Mouse (Mus musculus) heart, embryonic 12.5 days (tissue): Measurements from ENCODE around the gene Ajm1. TPM values are rescaled to one million over a fixed set of nuclear protein-coding genes. Genes with fewer than 3 reads are reported as not detected.
A peak's percentile ranks its signal among the peaks of the same experiment; 100 is the strongest.
"Not testable (repeated sequence)": the region's sequence is repeated elsewhere in the genome, so short reads cannot be mapped to it uniquely, and the experiment has no call there.

Experiments
- ATAC-seq: fragments of 200-750 bp; cut with Nextera tagmentation; 2 replicates; pipeline ENCODE4 v1.8.0; 2017; ENCODE audit warnings: moderate TSS enrichment, moderate library complexity; ENCODE audit not compliant: insufficient number of reproducible peaks, low FRiP score
- H3K27ac ChIP-seq: fragments of 300-500 bp; sonication (generic); 2 replicates; pipeline ENCODE4 v1.5.1; 2016; ENCODE audit warnings: mild to moderate bottlenecking, moderate library complexity; ENCODE audit not compliant: poor library complexity, severe bottlenecking
- H3K27me3 ChIP-seq: fragments of 300-500 bp; sonication (generic); replicated peaks from 2 replicates; pipeline ENCODE4 v1.6.1; 2016; ENCODE audit warnings: mild to moderate bottlenecking, moderate library complexity
- H3K36me3 ChIP-seq: fragments of 300-500 bp; sonication (generic); 2 replicates; pipeline ENCODE4 v1.6.1; 2016; ENCODE audit warnings: mild to moderate bottlenecking, moderate library complexity
- H3K4me1 ChIP-seq: fragments of 300-500 bp; sonication (generic); replicated peaks from 2 replicates; pipeline ENCODE4 v1.6.1; 2016; ENCODE audit warnings: mild to moderate bottlenecking
- H3K4me2 ChIP-seq: fragments of 300-500 bp; sonication (generic); 2 replicates; pipeline ENCODE4 v1.6.1; 2016; ENCODE audit warnings: mild to moderate bottlenecking, moderate library complexity
- H3K4me3 ChIP-seq: fragments of 300-500 bp; sonication (generic); 2 replicates; pipeline ENCODE4 v1.5.1; 2016; ENCODE audit warnings: mild to moderate bottlenecking
- H3K9ac ChIP-seq: fragments of 300-500 bp; sonication (generic); 2 replicates; pipeline ENCODE4 v1.6.1; 2016; ENCODE audit warnings: mild to moderate bottlenecking, moderate library complexity
- H3K9me3 ChIP-seq: fragments of 300-500 bp; sonication (generic); replicated peaks from 2 replicates; pipeline ENCODE4 v1.6.1; 2016; ENCODE audit warnings: mild to moderate bottlenecking, moderate library complexity
- WGBS: fragments of 180-500 bp; shearing (Covaris S2); methylation state at CpG from one replicate; pipeline ENCODE4 v1.1.7; 2016; 5-methylcytosine and 5-hydroxymethylcytosine counted together
- polyA plus RNA-seq: library from polyadenylated mRNA; unstranded; fragments of >200 nt; fragmentation: Nextera tagmentation; extraction: Ambion mirVana; gene quantifications from 2 replicates; pipeline ENCODE4 v1.2.1, GENCODE M21; 2016

Gene Ajm1
- polyA plus RNA-seq, 1 experiment from 2014 or later: 0.46 TPM

DNA sequence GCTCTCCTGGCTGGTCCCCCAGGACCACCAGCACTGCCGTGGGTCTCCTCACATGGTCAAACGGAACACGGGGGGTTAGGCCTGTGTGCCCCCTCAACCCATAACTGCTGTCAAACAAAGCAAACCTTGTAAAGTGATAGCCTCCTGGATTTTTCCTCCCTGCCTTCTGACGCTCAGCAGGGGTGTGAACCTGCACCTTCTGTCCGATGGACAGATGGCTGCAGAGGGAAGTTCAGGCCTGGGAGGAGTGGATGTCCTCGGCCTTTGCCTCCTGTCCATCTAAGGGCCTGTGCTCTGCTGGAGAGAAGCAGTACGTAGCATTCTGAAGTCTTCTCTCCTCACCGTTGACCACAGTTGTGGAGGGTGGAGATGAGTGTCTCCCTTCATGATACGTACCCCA is 19.6 kb downstream of the Ajm1 start:
- 78% methylated on average over 9 of the region's 9 CpGs for WGBS
- no peak for ATAC-seq

DNA sequence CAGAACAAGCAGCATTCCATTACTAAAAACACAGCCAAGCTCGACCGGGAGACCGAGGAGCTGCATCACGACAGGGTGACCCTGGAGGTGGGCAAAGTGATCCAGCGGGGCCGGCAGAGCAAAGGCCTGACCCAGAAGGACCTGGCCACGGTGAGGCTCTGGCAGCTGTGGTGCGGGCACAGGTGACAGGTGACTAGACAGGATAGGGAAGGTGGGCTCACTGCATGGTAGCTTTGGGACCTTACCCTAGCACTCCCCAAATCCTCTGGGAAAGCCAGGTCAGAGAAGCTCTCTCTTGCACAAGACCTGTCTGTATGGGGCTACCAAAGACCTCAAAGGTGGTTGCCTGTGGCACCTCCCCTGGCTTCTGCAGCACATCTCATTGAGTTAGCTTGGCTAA is 21.0 kb downstream of the Ajm1 start:
- no peak overlapping the region for H3K27ac ChIP-seq
- no peak overlapping the region for H3K9ac ChIP-seq
- H3K4me3 ChIP-seq: no peak overlapping the region
- ATAC-seq: no peak
- no peaks in the 10 kb centered on the region for H3K27me3 ChIP-seq
- WGBS: 87% methylated on average over 8 of the region's 8 CpGs
- H3K36me3 ChIP-seq: peaks cover 57% of the 10 kb centered on the region
- H3K4me2 ChIP-seq: no peak overlapping the region
- peaks cover 17% of the 10 kb centered on the region for H3K4me1 ChIP-seq
- H3K9me3 ChIP-seq: no peaks in the 10 kb centered on the region

More for the DNA sequence above, 19.6 kb downstream of the Ajm1 start:
- Histone ChIP-seq H3K27ac (no peak overlapping the region), H3K36me3 (peaks cover 68% of the 10 kb centered on the region), H3K27me3 (no peaks in the 10 kb centered on the region), H3K4me1 (peaks cover 13% of the 10 kb centered on the region), H3K9me3 (no peaks in the 10 kb centered on the region), H3K9ac (no peak overlapping the region), H3K4me3 (no peak overlapping the region), H3K4me2 (no peak overlapping the region)

DNA sequence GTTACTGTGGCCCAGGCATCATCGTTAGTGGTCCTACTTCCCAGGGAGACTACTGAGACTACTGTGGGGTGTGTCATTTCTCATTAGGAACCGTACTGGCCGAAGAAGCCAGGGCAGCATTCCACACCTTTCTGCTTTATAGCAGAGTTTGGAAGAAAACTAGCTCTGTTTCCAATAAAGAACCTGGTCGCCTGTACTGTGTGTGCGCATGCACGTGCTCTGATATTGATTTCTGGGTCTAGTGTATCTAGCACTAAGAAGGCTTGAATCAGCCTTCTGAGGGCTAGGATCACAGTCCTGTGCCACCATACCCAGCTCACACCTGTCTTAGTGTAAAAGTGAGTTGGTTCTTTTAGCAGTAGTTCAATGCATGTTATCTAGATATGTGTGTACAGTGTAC is 22.8 kb downstream of the Ajm1 start:
- peak overlapping the region; percentile 100 for H3K4me3 ChIP-seq
- H3K4me2 ChIP-seq: peak overlapping the region; percentile 98
- H3K4me1 ChIP-seq: peaks cover 17% of the 10 kb centered on the region
- peak overlapping the region; percentile 99 for H3K9ac ChIP-seq
- H3K27ac ChIP-seq: no peak overlapping the region
- H3K36me3 ChIP-seq: peaks cover 40% of the 10 kb centered on the region
- H3K27me3 ChIP-seq: no peaks in the 10 kb centered on the region
- no peak for ATAC-seq
- WGBS: 70% methylated on average over 6 of the region's 6 CpGs
- H3K9me3 ChIP-seq: no peaks in the 10 kb centered on the region

DNA sequence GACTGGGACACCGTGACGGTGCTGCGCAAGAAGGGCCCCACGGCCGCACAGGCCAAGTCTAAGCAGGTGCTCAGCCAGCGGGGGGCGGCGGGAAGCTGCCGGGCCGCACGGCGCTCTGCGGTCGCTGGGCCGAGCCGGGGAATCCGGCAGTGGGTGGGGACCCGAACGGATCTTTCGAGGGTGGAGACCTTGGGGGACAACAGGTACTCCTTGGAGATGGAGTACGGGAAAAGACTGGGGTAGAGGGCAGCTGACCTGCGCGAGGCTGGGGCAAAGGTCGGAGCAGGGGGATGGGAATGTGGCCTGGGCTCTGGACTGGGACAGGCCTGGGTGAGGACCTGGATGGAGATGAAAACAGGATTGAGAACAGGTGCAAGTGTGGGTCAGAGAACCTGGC is 23.6 kb downstream of the Ajm1 start:
- Histone ChIP-seq H3K36me3 (peaks cover 31% of the 10 kb centered on the region), H3K27me3 (no peaks in the 10 kb centered on the region), H3K27ac (peak overlapping the region; percentile 80), H3K9ac (peak overlapping the region; percentile 99), H3K4me3 (peak overlapping the region; percentile 100), H3K4me2 (peak overlapping the region; percentile 98), H3K9me3 (no peaks in the 10 kb centered on the region), H3K4me1 (peaks cover 17% of the 10 kb centered on the region)
- 0% methylated on average over 24 of the region's 24 CpGs for WGBS
- peak; percentile 35; the same call in 1 of the 2 replicates for ATAC-seq

DNA sequence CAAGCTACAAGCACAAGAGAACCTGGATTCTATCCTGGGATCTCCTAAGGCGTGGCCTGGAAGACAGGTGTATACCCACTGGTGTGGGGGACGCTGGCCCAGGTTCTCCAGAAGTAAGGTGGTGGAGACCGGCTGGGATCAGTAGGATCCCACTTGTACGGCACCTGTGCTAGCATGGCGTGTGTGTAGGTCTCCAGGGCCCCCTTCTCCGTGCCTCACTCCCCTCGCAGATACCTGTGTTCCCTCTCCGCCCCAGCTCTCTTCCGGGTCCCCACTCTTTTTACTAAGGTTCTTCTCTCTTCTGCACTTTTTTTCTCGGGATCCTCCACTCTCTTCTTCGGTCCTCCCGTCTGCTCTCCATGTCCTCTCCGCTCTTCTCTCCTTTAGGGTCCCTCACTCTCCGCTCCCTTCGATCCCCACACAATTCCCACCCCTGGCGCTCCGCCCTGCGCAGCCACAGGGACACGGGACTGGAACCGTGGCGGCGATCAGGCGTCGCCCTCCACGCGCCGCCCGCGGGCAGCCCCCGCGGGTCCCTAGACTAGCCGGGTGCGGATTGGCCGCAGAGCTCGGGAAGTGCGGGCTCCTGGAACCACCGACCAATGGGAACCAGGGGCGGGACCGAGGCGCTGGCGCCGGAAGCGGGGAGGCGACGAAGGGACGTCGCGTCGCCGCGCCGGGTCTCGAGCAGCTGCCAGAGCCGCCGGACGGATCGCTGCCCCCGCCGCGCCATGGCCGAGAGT is 24.2 kb downstream of the Ajm1 start, which contains the start of gene Edf1:
Gene Edf1, plus strand, starts transcription at position 627 of the 743 bp plus-strand sequence.
- WGBS: under 1% methylated on average over 61 of the region's 61 CpGs
- peaks cover 26% of the 10 kb centered on the region for H3K36me3 ChIP-seq
- peak within 1 kb of the TSS; percentile 100 for H3K4me3 ChIP-seq
- H3K27me3 ChIP-seq: no peaks in the 10 kb centered on the region
- H3K27ac ChIP-seq: peak within 1 kb of the TSS; percentile 80
- H3K4me2 ChIP-seq: peak within 1 kb of the TSS; percentile 98
- peaks cover 17% of the 10 kb centered on the region for H3K4me1 ChIP-seq
- ATAC-seq: peak; percentile 98
- H3K9ac ChIP-seq: peak within 1 kb of the TSS; percentile 99
- no peaks in the 10 kb centered on the region for H3K9me3 ChIP-seq

DNA sequence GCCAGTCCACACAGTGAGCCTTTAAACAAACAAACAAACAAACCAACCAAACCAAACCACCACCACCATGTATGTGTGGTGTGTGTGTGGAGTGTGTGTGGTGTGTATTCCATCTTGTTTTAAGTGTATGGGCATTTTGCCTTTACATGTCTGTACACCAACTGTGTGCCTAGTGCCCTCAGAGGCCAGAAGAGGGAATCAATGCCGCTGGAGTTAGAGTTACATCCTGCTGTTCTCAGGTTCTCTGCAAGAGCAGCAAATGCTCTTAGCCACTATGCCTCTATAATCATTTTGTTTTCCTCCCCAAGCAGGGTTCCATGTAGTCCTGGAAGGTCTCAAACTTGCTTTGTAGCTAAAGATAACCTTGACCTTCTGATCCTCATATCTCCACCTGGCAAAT is 25.3 kb downstream of the Ajm1 start:
- H3K4me1 ChIP-seq: peaks cover 17% of the 10 kb centered on the region
- H3K4me3 ChIP-seq: no peak overlapping the region
- H3K4me2 ChIP-seq: no peak overlapping the region
- no peak overlapping the region for H3K27ac ChIP-seq
- no peak for ATAC-seq
- H3K27me3 ChIP-seq: no peaks in the 10 kb centered on the region
- H3K9ac ChIP-seq: no peak overlapping the region
- no peaks in the 10 kb centered on the region for H3K9me3 ChIP-seq
- peaks cover 15% of the 10 kb centered on the region for H3K36me3 ChIP-seq
- WGBS: 38% methylated on average over 1 of the region's 1 CpGs

DNA sequence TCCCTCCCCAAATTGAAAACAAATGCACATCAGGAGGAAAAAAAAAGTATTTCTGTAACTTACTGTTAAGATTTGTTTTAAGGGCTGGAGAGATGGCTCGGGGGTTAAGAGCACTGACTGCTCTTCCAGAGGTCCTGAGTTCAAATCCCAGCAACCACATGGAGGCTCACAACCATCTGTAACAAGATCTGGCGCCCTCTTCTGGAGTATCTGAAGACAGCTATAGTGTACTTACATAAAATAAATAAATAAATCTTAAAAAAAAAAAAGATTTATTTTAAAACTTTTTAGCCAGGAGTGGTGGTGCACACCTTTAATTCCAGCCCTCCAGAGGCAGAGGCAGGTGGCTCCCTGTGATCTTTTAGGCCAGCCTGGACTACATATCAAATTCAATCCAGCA is 26.1 kb downstream of the Ajm1 start:
- not testable (repeated sequence) for H3K36me3 ChIP-seq, H3K4me2 ChIP-seq, H3K9ac ChIP-seq, H3K27ac ChIP-seq, H3K4me3 ChIP-seq, H3K27me3 ChIP-seq, H3K9me3 ChIP-seq, ATAC-seq
- WGBS: 40% methylated on average over 2 of the region's 2 CpGs
- peaks cover 17% of the 10 kb centered on the region for H3K4me1 ChIP-seq

DNA sequence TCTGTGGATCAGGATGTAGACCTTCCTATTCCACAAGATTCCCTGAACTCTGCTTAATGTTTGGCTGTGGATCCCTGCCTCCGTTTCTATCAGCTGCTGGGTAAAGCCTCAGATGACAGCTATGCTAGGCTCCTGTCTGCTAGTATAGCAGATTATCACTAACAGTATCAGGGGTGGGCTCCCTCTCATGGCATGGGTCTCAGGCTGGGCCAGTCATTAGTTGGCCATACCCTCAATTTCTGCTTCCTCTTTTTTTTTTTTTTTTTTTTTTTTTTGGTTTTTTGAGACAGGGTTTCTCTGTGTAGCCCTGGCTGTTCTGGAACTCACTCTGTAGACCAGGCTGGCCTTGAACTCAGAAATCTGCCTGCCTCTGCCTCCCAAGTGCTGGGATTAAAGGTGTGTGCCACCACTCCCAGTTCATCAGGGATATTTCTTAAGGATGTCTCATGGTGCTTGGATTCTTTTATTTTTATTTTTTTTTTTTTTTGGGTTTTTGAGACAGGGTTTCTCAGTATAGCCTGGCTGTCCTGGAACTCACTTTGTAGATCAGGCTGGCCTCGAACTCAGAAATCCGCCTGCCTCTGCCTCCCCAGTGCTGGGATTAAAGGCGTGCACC is 28.3 kb downstream of the Ajm1 start:
- WGBS: 80% methylated on average over 4 of the region's 4 CpGs

DNA sequence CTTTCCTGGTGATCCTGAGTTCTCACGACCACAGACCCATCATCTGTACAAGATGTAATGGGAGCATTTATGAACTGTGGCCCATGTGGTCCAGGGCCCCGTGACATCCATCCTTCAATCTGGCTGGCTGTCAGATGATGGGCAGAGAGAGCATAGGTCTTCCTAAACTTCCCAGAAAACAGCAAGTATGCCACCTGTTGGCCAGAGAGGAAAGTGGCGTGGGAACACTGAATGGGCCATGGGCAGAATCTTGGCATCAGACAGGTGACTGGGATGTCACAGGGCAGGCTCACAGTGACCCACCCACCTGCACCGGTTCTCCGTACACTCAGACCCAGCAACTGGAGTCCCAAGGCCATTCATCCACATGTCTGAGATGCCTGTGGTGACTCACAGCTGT is 30.4 kb downstream of the Ajm1 start:
- Histone ChIP-seq H3K36me3 (no peaks in the 10 kb centered on the region), H3K4me1 (no peaks in the 10 kb centered on the region), H3K27ac (no peak overlapping the region), H3K27me3 (no peaks in the 10 kb centered on the region), H3K9ac (no peak overlapping the region), H3K4me2 (no peak overlapping the region), H3K9me3 (no peaks in the 10 kb centered on the region), H3K4me3 (no peak overlapping the region)
- WGBS: 28% methylated on average over 5 of the region's 5 CpGs
- ATAC-seq: no peak

More for the DNA sequence above, 28.3 kb downstream of the Ajm1 start:
- not testable (repeated sequence) for H3K4me2 ChIP-seq, H3K4me1 ChIP-seq, ATAC-seq, H3K27ac ChIP-seq, H3K9me3 ChIP-seq, H3K36me3 ChIP-seq, H3K4me3 ChIP-seq, H3K9ac ChIP-seq, H3K27me3 ChIP-seq

DNA sequence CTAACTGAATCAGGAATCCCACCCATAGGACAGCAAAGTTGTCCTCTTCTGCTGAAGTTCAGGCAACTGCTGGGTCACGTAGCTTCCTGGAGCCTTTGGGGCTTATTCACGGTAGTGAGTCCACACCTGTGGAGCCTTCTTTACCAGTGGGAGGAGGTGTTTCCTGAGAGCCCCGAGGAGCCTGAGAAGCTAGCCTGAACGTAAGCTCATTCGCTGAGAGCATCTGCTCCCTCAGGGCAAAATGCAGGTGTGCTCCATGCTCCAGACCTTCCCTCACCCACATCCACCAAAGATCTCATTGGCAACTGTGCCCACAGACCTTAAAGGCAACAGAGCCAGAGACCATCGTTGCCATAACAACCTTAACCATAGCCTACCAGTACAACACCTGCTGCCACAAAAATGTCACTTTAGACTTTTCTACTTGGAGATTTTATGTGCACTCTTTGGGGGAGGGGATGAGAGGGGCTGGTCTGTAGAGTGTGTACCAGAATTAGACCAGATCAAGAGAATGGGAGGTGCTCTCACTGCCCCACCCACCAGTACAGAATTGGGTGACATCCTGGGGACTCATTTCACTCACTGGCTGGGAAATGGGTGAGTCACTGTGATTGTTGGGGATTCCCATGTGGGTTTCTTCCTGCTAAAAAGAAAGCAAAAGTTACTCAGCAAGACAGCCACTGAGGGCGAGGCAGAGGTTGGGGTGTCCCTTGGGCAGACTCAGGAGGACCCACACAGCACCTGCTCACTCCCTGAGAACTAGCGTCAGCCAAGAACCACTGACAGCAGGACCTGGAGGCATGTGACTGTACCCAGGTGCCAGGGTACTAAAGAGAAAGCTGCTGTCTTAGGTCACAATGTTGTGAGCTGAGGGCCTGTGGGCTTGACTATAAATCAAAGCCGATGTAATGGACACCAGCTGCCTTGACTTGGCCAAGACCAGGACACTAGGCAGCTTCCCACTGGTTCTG is 32.3 kb downstream of the Ajm1 start:
- Histone ChIP-seq H3K9me3 (no peaks in the 10 kb centered on the region), H3K9ac (no peak overlapping the region)
- 66% methylated on average over 9 of the region's 9 CpGs for whole genome bisulfite sequencing

More for the DNA sequence above, 32.3 kb downstream of the Ajm1 start:
- ATAC-seq: no peak
- Histone ChIP-seq H3K4me3 (no peak overlapping the region), H3K4me2 (no peak overlapping the region), H3K36me3 (peaks cover 6% of the 10 kb centered on the region; the same call in 1 of the 2 replicates), H3K4me1 (peaks cover 14% of the 10 kb centered on the region), H3K27ac (no peak overlapping the region), H3K27me3 (no peaks in the 10 kb centered on the region)
